Mouse (Mus musculus) embryo, embryonic 10 days (tissue): ENCODE data around the gene Wdr45.

ENCODE experiments used
- DNase-seq: peaks from one replicate; pipeline ENCODE4 v3.0.0-alpha.2; 2015; ENCODE audit warnings: low spot score

The Wdr45 gene

GRCm38 (mm10) chrX:7763631-7764393 lies 49.7 kb downstream of the Wdr45 start:
- DNase-seq, result peak; percentile 13

- DNase-seq, result no peak
Observed at GRCm38 (mm10) chrX:7764657-7765280, 50.6 kb downstream of the Wdr45 start.

GRCm38 (mm10) chrX:7765281-7765670 lies 51.1 kb downstream of the Wdr45 start:
- no peak for DNase-seq

- DNase-seq, result peak; percentile 53
Observed at GRCm38 (mm10) chrX:7765764-7766163, 51.6 kb downstream of the Wdr45 start.

GRCm38 (mm10) chrX:7769302-7770017 lies 55.3 kb downstream of the Wdr45 start:
- DNase-seq, result no peak

GRCm38 (mm10) chrX:7772766-7773165 lies 58.6 kb downstream of the Wdr45 start:
- DNase-seq, result no peak

- no peak for DNase-seq
Observed at GRCm38 (mm10) chrX:7775501-7776205, 61.5 kb downstream of the Wdr45 start.

- DNase-seq, result peak; percentile 59
Observed at GRCm38 (mm10) chrX:7776329-7777082, 62.4 kb downstream of the Wdr45 start.
